Mouse (Mus musculus) adrenal gland, adult 18-20 months (tissue): ENCODE measurements around the gene Sv2a. TPM values are rescaled to one million over a fixed set of nuclear protein-coding genes. Genes with fewer than 3 reads are reported as not detected.
"Not testable (repeated sequence)": the region's sequence is repeated elsewhere in the genome, so short reads cannot be mapped to it uniquely, and the experiment has no call there.

Experiments
- DNase-seq, 2 experiments: peaks; one replicate each; pipeline ENCODE4 v3.0.0; 2021 to 2022; ENCODE audit warnings: low spot score in 2 of 2
- total RNA-seq, 2 experiments: library from RNA; stranded (reverse); gene quantifications; 1 replicate in 1 of 2; 2 replicates in 1 of 2; pipeline ENCODE4 v1.2.3; 2021

The Sv2a gene
- total RNA-seq, 2 experiments from 2014 or later: 9.3 to 9.4 TPM

GRCm38 (mm10) chr3:96172197-96173178, 8.5 kb upstream of the Sv2a start, which contains the start of gene Sf3b4:
TSS of gene Sf3b4 (plus strand) at chr3:96172332.
- peak; percentile 79 to 81 for DNase-seq

DNA sequence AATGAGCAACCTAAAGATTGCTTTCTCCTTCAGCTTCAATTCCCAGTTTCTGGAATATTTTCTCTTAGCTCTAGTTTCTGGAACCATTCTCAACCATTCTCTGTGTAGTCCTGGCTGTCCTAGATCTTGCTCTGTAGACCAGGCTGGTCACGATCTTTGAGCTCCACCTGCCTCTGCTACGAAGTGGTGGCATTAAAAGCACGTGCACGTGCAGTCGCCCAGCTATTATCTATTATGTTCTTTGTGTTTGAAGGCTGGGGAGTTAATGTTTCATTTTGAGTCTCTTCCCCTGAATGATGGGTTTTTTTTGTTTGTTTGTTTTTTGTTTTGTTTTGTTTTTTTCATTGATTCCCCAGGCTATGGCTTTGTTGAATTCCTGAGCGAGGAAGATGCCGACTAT, 7.8 kb upstream of the Sv2a start:
- no peak for DNase-seq

DNA sequence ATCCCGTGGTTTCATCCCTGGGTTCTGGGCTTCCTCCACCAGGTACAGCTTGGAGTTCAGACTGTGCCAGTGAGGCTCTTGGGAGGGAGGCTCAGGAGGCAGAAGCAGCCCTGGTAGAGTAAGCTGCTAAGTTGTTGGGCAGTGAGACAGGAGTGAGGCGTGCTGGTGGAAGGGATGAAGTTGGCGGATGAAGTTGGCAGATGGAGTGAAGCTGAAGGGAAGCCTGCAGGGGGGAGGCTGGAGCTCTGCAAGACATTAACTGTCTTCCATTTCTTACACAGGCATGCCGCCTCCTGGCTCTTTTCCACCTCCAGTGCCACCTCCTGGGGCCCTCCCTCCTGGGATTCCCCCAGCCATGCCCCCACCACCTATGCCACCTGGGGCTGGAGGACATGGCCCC, 6.9 kb upstream of the Sv2a start:
- not testable (repeated sequence) for DNase-seq

DNA sequence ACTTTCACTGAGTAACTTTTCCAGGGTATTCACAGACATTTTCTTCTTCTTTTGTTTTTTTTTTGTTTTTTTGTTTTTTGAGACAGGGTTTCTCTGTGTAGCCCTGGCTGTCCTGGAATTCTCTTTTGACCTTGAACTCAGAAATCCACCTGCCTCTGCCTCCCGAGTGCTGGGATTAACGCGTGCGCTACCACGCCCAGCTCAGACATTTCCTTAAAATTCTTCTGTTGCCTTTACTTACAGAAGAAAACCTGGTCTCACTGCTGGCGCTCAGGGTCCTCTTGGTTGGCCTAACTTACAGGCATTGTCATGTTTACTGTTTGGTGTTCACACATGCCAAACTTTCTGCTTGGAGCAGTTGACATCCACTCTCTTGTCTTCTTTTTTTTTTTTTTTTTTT, 5.7 kb upstream of the Sv2a start:
- DNase-seq: no peak

GRCm38 (mm10) chr3:96178427-96178826, 2.5 kb upstream of the Sv2a start:
- no peak for DNase-seq

- DNase-seq: no peak
Observed at GRCm38 (mm10) chr3:96178902-96179301, 2.0 kb upstream of the Sv2a start.

DNA sequence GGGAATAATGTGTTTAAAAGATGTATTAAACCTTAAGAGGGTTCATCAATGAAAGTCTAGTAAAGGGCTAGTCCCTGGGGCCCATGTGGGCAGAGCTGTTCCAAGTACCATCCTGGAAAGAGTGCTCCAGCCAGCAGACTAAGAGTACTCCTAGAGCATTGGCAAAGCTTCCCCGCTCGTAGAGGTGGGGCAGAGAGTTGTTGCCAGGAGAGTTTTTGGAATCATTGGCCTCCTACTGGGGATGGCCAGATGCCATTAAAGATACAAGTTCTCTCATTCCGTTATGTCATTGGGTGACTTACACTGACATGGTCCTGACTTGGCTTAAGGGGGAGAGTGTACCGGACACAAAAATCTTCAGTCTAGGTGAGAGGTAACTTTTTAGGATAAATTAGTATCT, 1.4 kb upstream of the Sv2a start:
- no peak for DNase-seq

GRCm38 (mm10) chr3:96181510-96182381, 795 bp downstream of the Sv2a start:
- DNase-seq: no peak

DNA sequence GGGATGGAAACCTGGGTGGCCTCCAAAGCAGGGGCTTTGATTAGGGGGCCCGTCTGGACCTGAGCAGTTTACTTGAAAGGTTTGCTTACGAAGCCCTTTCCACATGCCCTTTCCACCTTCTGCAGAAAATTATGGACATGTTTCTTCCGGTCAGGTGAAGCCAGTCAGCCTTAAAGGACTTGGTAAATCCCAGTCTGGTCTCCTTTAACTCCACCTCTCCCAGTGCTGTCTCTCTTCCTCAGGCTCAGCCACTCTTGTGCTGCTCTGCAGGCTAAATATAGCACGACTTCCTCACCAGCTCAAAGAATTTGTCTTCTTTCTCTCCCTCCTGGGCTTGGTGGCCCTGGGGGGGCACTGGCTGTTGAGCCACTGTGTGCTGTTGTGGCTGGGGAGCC, 1.4 kb downstream of the Sv2a start:
- DNase-seq: no peak

DNA sequence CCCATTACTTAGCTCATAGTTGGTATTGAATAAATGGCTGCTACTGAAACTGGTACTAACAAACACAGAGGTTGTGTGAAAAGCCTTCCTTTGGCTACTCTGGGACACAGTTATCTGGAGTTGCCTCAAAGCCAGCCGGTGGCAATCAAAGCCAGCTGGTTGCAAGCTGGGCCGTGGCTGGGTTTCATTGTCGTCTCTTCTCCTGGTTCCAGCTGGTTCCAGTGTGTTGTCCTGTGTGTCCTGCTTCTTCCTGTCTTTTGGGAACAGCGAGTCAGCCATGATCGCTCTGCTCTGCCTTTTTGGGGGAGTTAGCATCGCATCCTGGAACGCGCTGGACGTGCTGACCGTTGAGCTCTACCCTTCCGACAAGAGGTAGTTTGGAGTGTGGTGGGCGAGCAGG, 12.0 kb downstream of the Sv2a start:
- DNase-seq: no peak

DNA sequence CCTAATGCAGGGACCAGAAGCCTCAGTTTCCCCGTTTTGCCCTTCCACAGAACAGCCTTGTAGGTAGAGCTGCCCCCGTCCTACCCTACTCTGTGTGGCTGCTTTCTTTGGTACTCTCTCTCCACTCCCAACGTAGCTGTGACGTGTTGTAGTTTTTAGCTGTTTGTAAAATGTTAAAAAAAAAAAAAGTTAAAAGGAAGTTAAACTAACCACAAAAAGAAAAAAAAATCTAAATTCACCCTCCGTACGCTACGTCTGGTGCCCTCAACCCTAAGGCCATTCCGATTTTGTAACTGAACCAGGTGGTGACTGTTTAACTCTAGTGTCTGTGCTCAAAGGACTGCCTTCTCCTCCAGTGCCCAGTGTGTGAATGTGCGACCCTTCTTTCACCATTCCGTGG, 14.0 kb downstream of the Sv2a start:
- DNase-seq: no peak

GRCm38 (mm10) chr3:96195616-96196313, 14.8 kb downstream of the Sv2a start:
- no peak for DNase-seq

- DNase-seq: no peak
Observed at GRCm38 (mm10) chr3:96196437-96197128, 15.6 kb downstream of the Sv2a start.

GRCm38 (mm10) chr3:96197129-96197749, 16.3 kb downstream of the Sv2a start:
- DNase-seq: peak; percentile 77 to 82

GRCm38 (mm10) chr3:96198181-96198580, 17.2 kb downstream of the Sv2a start:
- no peak for DNase-seq

GRCm38 (mm10) chr3:96198601-96199251, 17.8 kb downstream of the Sv2a start:
- not testable (repeated sequence) for DNase-seq

DNA sequence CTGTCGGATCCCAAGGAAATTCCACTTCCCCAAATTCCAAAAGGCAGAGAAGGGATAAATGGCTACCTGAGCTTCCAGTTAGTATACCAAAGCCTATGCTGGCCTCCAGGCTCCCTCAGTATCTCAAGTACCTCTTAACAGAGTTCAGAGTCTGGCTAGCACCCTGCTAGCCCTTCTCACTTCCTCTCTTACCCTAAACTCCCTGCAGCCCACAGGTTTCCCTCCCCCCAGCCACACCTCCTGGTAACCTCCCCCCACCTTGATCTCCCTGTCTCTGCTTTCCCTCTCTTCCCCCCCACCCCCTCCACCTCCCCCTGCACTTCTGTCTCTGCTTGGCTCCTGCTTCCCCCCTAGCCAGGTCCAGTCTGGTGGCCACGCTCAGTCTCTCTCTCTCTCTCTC, 18.8 kb downstream of the Sv2a start:
- DNase-seq: no peak

- no peak for DNase-seq
Observed at GRCm38 (mm10) chr3:96207819-96208218, 26.9 kb downstream of the Sv2a start.

DNA sequence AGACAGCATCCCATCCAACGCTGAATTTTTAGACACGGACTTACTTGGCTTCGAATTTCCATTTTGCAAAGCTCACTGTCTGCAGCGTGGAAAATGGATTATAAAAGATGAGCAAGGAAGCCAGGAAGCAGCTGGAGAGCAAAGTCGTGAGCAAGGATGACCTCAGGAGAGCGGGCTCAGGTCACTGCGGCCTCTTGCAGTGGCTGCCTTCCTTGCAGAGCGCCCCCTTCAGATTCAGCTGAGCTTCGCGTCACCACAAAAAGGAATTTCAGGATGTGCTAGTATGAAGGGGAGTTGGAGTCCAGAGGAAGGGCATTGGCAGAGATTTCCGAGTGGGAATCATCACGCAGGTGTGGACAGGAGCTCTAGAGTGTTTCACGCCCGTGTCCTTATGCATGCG, 28.3 kb downstream of the Sv2a start:
- no peak for DNase-seq
